Mouse (Mus musculus): ENCODE data around the gene Limch1. TPM values are rescaled to one million over a fixed set of nuclear protein-coding genes. Genes with fewer than 3 reads are reported as not detected.
A peak's percentile ranks its signal among the peaks of the same experiment; 100 is the strongest.

The Limch1 gene
- polyA plus RNA-seq, 1 experiment from 2014 or later, result 35.1 TPM

- ATAC-seq (replicated peaks; ENCODE audit: low FRiP score), result no peak
- no peaks in the 10 kb centered on the region for H3K36me3 ChIP-seq
- H3K4me3 ChIP-seq (replicated peaks), result no peak overlapping the region
- H3K9ac ChIP-seq, result no peak overlapping the region
- no peak overlapping the region for H3K27ac ChIP-seq
- 60% methylated on average over 3 of the region's 3 CpGs for WGBS
- H3K27me3 ChIP-seq, result no peaks in the 10 kb centered on the region
- H3K4me1 ChIP-seq, result peaks cover 24% of the 10 kb centered on the region
- 0 out of 2 replicates have a peak, but pooled peaks cover 3% of the 10 kb centered on the region for H3K9me3 ChIP-seq (replicated peaks)
- H3K4me2 ChIP-seq, result no peak overlapping the region
Observed at GRCm38 (mm10) chr5:66953375-66953774, 207.7 kb downstream of the Limch1 start.

GRCm38 (mm10) chr5:66953971-66954644 is 208.5 kb downstream of the Limch1 start:
- H3K9ac ChIP-seq, result no peak overlapping the region
- H3K9me3 ChIP-seq (replicated peaks), result 0 out of 2 replicates have a peak, but pooled peaks cover 3% of the 10 kb centered on the region
- H3K27me3 ChIP-seq, result no peaks in the 10 kb centered on the region
- no peaks in the 10 kb centered on the region for H3K36me3 ChIP-seq
- ATAC-seq (replicated peaks; ENCODE audit: low FRiP score), result no peak
- 74% methylated on average over 7 of the region's 7 CpGs for WGBS
- H3K4me2 ChIP-seq, result no peak overlapping the region
- H3K27ac ChIP-seq, result peak overlapping the region; percentile 75; the same call in 1 of the 2 replicates
- H3K4me3 ChIP-seq (replicated peaks), result no peak overlapping the region
- H3K4me1 ChIP-seq, result peaks cover 18% of the 10 kb centered on the region

- no peaks in the 10 kb centered on the region for H3K36me3 ChIP-seq
- H3K9me3 ChIP-seq (replicated peaks), result 0 out of 2 replicates have a peak, but pooled peaks cover 3% of the 10 kb centered on the region
- peak overlapping the region; percentile 75 for H3K27ac ChIP-seq
- H3K4me3 ChIP-seq (replicated peaks), result no peak overlapping the region
- no peak; the same call in 1 of the 2 replicates for ATAC-seq (replicated peaks; ENCODE audit: low FRiP score)
- 60% methylated on average over 5 of the region's 5 CpGs for WGBS
- H3K9ac ChIP-seq, result no peak overlapping the region
- H3K4me2 ChIP-seq, result no peak overlapping the region
- H3K27me3 ChIP-seq, result no peaks in the 10 kb centered on the region
- 0 out of 2 replicates have a peak, but pooled peaks cover 9% of the 10 kb centered on the region for H3K4me1 ChIP-seq
Observed at GRCm38 (mm10) chr5:66955245-66955644, 209.6 kb downstream of the Limch1 start.

GRCm38 (mm10) chr5:66957656-66958055 is 212.0 kb downstream of the Limch1 start:
- Histone ChIP-seq H3K27me3 (no peaks in the 10 kb centered on the region), H3K27ac (no peak overlapping the region), H3K4me3 (replicated peaks) (no peak overlapping the region), H3K4me1 (0 out of 2 replicates have a peak, but pooled peaks cover 9% of the 10 kb centered on the region), H3K36me3 (0 out of 2 replicates have a peak, but pooled peaks cover 2% of the 10 kb centered on the region), H3K9ac (no peak overlapping the region), H3K9me3 (replicated peaks) (0 out of 2 replicates have a peak, but pooled peaks cover under 1% of the 10 kb centered on the region), H3K4me2 (no peak overlapping the region)
- no peak for ATAC-seq (replicated peaks; ENCODE audit: low FRiP score)
- 70% methylated on average over 10 of the region's 10 CpGs for WGBS

GRCm38 (mm10) chr5:66958118-66958517 is 212.5 kb downstream of the Limch1 start:
- Histone ChIP-seq H3K36me3 (0 out of 2 replicates have a peak, but pooled peaks cover 2% of the 10 kb centered on the region), H3K4me1 (0 out of 2 replicates have a peak, but pooled peaks cover 9% of the 10 kb centered on the region), H3K27ac (no peak overlapping the region), H3K27me3 (no peaks in the 10 kb centered on the region), H3K9ac (no peak overlapping the region), H3K4me2 (no peak overlapping the region), H3K9me3 (replicated peaks) (no peaks in the 10 kb centered on the region), H3K4me3 (replicated peaks) (no peak overlapping the region)
- no peak for ATAC-seq (replicated peaks; ENCODE audit: low FRiP score)
- 84% methylated on average over 8 of the region's 8 CpGs for WGBS

GRCm38 (mm10) chr5:66959968-66960367 is 214.3 kb downstream of the Limch1 start:
- 0 out of 2 replicates have a peak, but pooled peaks cover 2% of the 10 kb centered on the region for H3K36me3 ChIP-seq
- H3K27me3 ChIP-seq, result no peaks in the 10 kb centered on the region
- no peak overlapping the region for H3K27ac ChIP-seq
- no peak overlapping the region for H3K9ac ChIP-seq
- H3K4me3 ChIP-seq (replicated peaks), result no peak overlapping the region
- 0 out of 2 replicates have a peak, but pooled peaks cover 3% of the 10 kb centered on the region for H3K4me1 ChIP-seq
- ATAC-seq (replicated peaks; ENCODE audit: low FRiP score), result no peak
- 85% methylated on average over 8 of the region's 8 CpGs for WGBS
- no peaks in the 10 kb centered on the region for H3K9me3 ChIP-seq (replicated peaks)
- no peak overlapping the region for H3K4me2 ChIP-seq

GRCm38 (mm10) chr5:66965442-66965841 is 219.8 kb downstream of the Limch1 start:
- no peak overlapping the region for H3K9ac ChIP-seq
- no peaks in the 10 kb centered on the region for H3K9me3 ChIP-seq (replicated peaks)
- no peak overlapping the region for H3K27ac ChIP-seq
- H3K27me3 ChIP-seq, result no peaks in the 10 kb centered on the region
- no peak for ATAC-seq (replicated peaks; ENCODE audit: low FRiP score)
- H3K36me3 ChIP-seq, result 0 out of 2 replicates have a peak, but pooled peaks cover 2% of the 10 kb centered on the region
- H3K4me3 ChIP-seq (replicated peaks), result no peak overlapping the region
- WGBS, result 37% methylated on average over 6 of the region's 6 CpGs
- H3K4me2 ChIP-seq, result no peak overlapping the region
- peaks cover 27% of the 10 kb centered on the region for H3K4me1 ChIP-seq

- H3K4me1 ChIP-seq, result peaks cover 27% of the 10 kb centered on the region
- no peak overlapping the region for H3K4me3 ChIP-seq (replicated peaks)
- H3K27ac ChIP-seq, result no peak overlapping the region
- 44% methylated on average over 2 of the region's 2 CpGs for WGBS
- H3K9ac ChIP-seq, result no peak overlapping the region
- no peaks in the 10 kb centered on the region for H3K9me3 ChIP-seq (replicated peaks)
- no peak for ATAC-seq (replicated peaks; ENCODE audit: low FRiP score)
- H3K36me3 ChIP-seq, result no peaks in the 10 kb centered on the region
- H3K4me2 ChIP-seq, result no peak overlapping the region
- H3K27me3 ChIP-seq, result no peaks in the 10 kb centered on the region
Observed at GRCm38 (mm10) chr5:66967147-66967546, 221.5 kb downstream of the Limch1 start.

- Histone ChIP-seq H3K9me3 (replicated peaks) (no peaks in the 10 kb centered on the region), H3K36me3 (no peaks in the 10 kb centered on the region), H3K4me1 (peaks cover 27% of the 10 kb centered on the region), H3K27ac (peak overlapping the region; percentile 66), H3K27me3 (no peaks in the 10 kb centered on the region), H3K9ac (no peak overlapping the region), H3K4me3 (replicated peaks) (peak overlapping the region; percentile 22; the same call in 1 of the 2 replicates), H3K4me2 (peak overlapping the region; percentile 50)
- no peak for ATAC-seq (replicated peaks; ENCODE audit: low FRiP score)
- WGBS, result 42% methylated on average over 4 of the region's 4 CpGs
Observed at GRCm38 (mm10) chr5:66967646-66968045, 222.0 kb downstream of the Limch1 start.

GRCm38 (mm10) chr5:66968059-66968833 is 222.6 kb downstream of the Limch1 start:
- Histone ChIP-seq H3K4me3 (replicated peaks) (peak overlapping the region; percentile 22), H3K4me1 (peaks cover 27% of the 10 kb centered on the region), H3K36me3 (no peaks in the 10 kb centered on the region), H3K9me3 (replicated peaks) (no peaks in the 10 kb centered on the region), H3K9ac (no peak overlapping the region), H3K4me2 (peak overlapping the region; percentile 50), H3K27ac (peak overlapping the region; percentile 66), H3K27me3 (no peaks in the 10 kb centered on the region)
- 7% methylated on average over 23 of the region's 23 CpGs for WGBS
- peak; percentile 57; the same call in 1 of the 2 replicates for ATAC-seq (replicated peaks; ENCODE audit: low FRiP score)

- 63% methylated on average over 19 of the region's 19 CpGs for WGBS
Observed at GRCm38 (mm10) chr5:66968925-66969711, 223.5 kb downstream of the Limch1 start.

More at GRCm38 (mm10) chr5:66968925-66969711, 223.5 kb downstream of the Limch1 start:
- H3K4me3 ChIP-seq (replicated peaks), result no peak overlapping the region
- 0 out of 2 replicates have a peak, but pooled peaks have one; percentile 54 for ATAC-seq (replicated peaks; ENCODE audit: low FRiP score)
- H3K27me3 ChIP-seq, result no peaks in the 10 kb centered on the region
- H3K4me2 ChIP-seq, result peak overlapping the region; percentile 50
- peaks cover 27% of the 10 kb centered on the region for H3K4me1 ChIP-seq
- H3K27ac ChIP-seq, result 0 out of 2 replicates have a peak overlapping the region, but pooled peaks have one; percentile 66
- H3K36me3 ChIP-seq, result no peaks in the 10 kb centered on the region
- H3K9ac ChIP-seq, result no peak overlapping the region
- no peaks in the 10 kb centered on the region for H3K9me3 ChIP-seq (replicated peaks)
